Mouse (Mus musculus) myocyte (in vitro differentiated cells): ENCODE data around the gene Orm2.

Experiments used
- MYOD1 ChIP-seq, 3 experiments: IDR thresholded peaks; one replicate each; pipeline ENCODE4 v1.6.1; 2011; ENCODE audit warnings: control low read depth in 2 of 3, low read depth in 2 of 3, mild to moderate bottlenecking in 2 of 3, moderate library complexity in 1 of 3; ENCODE audit not compliant: insufficient read length in 2 of 3, control insufficient read depth in 1 of 3
- MYOG ChIP-seq, 3 experiments: IDR thresholded peaks; one replicate each; pipeline ENCODE4 v1.6.1; 2011; ENCODE audit warnings: control low read depth in 2 of 3, low read depth in 2 of 3, mild to moderate bottlenecking in 2 of 3; ENCODE audit not compliant: insufficient read length in 2 of 3, control insufficient read depth in 1 of 3, insufficient read depth in 1 of 3
- POLR2A ChIP-seq: IDR thresholded peaks from one replicate; pipeline ENCODE4 v1.6.1; 2011; ENCODE audit warnings: low read depth, mild to moderate bottlenecking, control low read depth, moderate library complexity; ENCODE audit not compliant: insufficient read length
- POLR2AphosphoS2 ChIP-seq: IDR thresholded peaks from one replicate; pipeline ENCODE4 v1.6.1; 2011; ENCODE audit warnings: low read depth, control low read depth; ENCODE audit not compliant: insufficient read length
- REST ChIP-seq: IDR thresholded peaks from one replicate; pipeline ENCODE4 v1.6.1; 2011; ENCODE audit warnings: mild to moderate bottlenecking, control low read depth, moderate library complexity; ENCODE audit not compliant: insufficient read depth, insufficient read length

DNA sequence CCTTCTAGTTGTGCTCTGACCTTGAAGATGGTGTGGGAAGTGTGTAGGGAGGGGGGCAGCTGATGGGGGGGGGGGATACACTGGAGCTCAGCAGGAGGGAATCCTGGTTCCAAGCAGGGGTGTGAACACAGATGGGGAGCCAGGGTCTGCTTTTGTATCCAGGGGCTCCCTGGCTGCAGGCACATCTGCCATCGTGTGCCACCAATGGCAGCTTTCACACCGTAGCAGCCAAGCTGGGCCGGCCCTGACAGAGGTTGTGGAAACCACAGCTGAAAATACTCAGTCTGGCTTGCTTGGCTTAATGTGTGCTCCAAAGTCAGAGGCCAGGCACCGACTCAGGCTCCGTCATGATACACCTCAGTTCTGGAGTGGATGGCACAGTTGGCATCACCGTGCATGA is 25.8 kb downstream of the Orm2 start:
- TF ChIP-seq MYOG (IDR thresholded peaks at IDR 0.05; ENCODE audit: control insufficient read depth in 1 of 3, insufficient read depth in 1 of 3, insufficient read length in 2 of 3, low read depth in 2 of 3) (no peak), POLR2AphosphoS2 (no peak), MYOD1 (IDR thresholded peaks at IDR 0.05; ENCODE audit: control insufficient read depth in 1 of 3, insufficient read length in 2 of 3, low read depth in 2 of 3) (no peak), POLR2A (no peak), REST (no peak)
